ENCODE assay signal across 8 mouse cellular contexts in the genomic region with DNA sequence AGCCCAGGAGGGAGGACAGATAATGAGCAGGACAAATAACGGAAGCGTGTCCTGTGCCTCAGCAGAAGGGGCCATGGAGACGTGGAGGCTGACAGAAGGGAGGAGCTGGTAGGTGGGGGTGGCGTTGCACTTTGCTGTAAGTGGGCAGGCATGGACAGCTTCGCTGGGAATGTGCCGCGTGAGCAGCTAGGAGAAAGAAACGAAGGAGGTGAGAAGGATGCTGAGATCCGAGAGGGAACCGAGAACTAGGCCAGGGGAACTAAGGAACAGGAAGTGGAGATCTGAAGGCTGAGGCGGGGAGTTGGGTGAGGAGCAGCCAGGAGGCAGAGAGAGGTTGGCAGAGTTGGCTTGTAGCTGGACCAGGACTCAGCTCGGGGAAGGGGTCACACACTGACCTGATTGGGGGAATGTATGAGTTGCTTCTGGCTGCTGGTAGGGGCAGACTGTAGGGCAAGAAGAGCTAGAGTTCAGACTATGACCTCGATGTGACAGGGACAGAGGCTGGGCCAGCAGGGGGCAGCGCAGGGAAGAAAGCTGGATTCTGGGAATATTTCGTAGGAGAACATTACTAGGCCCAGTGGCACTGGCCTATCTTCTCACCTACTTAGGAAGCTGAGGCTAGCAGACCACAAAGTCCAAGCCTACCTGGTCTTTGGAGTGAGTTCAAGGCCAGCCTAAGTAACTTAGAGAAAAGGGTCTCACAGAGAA. TPM values are rescaled to one million over a fixed set of nuclear protein-coding genes. Genes with fewer than 3 reads are reported as not detected.
DNase-seq lines count a peak whose midpoint lies in the region; ATAC-seq and TF ChIP-seq lines count a peak whose summit lies in the region.

No protein-coding gene starts in this region.

- H3K27me3 ChIP-seq in lung, postnatal 0 days (replicated peaks; ENCODE audit: insufficient read depth, low read length), result no peaks in the 10 kb centered on the region

- no peaks in the 10 kb centered on the region for H3K4me1 ChIP-seq in lung, postnatal 0 days (ENCODE audit: insufficient read depth, low read depth, low read length)

- H3K9me3 ChIP-seq in lung, postnatal 0 days (ENCODE audit: low read length), result no peaks in the 10 kb centered on the region

- H3K4me3 ChIP-seq in lung, postnatal 0 days (ENCODE audit: low read depth, low read length), result no peak overlapping the region

- 39% methylated on average over 15 of the region's 15 CpGs for WGBS in lung, postnatal 0 days

- peak; percentile 75 for TF ChIP-seq CTCF in lung, postnatal 0 days (IDR thresholded peaks at IDR 0.05)

- TF ChIP-seq EP300 in lung, postnatal 0 days (IDR thresholded peaks at IDR 0.05), result no peak

- no peak overlapping the region for H3K4me2 ChIP-seq in lung, postnatal 0 days (replicated peaks; ENCODE audit: low read depth, low read length)

- intact Hi-C loops in heart, postnatal 10 days (cut with DNase I), result loop anchor here (2.0 kb wide), 2 partner anchors 22 to 72 kb away; a partner anchor contains a TSS

- no peak overlapping the region for H3K27ac ChIP-seq in lung, postnatal 0 days (ENCODE audit: low read length)

- peak; percentile 64 to 71 for DNase-seq in cerebellum, adult 18-20 months
- DNase-seq in cerebellum, adult 11-12 months, result no peak
- peak; percentile 42 for DNase-seq in ovary, postnatal 10 days (ENCODE audit: low spot score)
- DNase-seq in ovary, adult 18-20 months (ENCODE audit: low spot score), result no peak
- peak; percentile 73 to 77 for DNase-seq in cerebellum, postnatal 36 days
- peak; percentile 65 to 84 for DNase-seq in heart, postnatal 10 days
- DNase-seq in lung, postnatal 0 days (ENCODE audit: low spot score), result no peak
- no peak for DNase-seq in layer of hippocampus, adult 8-10 months (ENCODE audit: low spot score in 2 of 2)

- ATAC-seq in lung, postnatal 0 days, result no peak

- H3K36me3 ChIP-seq in lung, postnatal 0 days (ENCODE audit: insufficient read depth, low read length), result no peaks in the 10 kb centered on the region

- no peak overlapping the region for H3K9ac ChIP-seq in lung, postnatal 0 days (replicated peaks; ENCODE audit: low read depth)

RNA-seq across cellular contexts. Expression of a gene that starts 9.9 kb away (rescaled TPM):
- total RNA-seq in heart, postnatal 10 days (2021), result 1 to 10 TPM; 2.5 to 3.0 TPM
- 19.5 and 20.5 TPM in 2 replicates for polyA plus RNA-seq in lung, postnatal 0 days (2015; fragmentation: Nextera tagmentation; extraction: Ambion mirVana)
- total RNA-seq in layer of hippocampus, adult 8-10 months (2022), result 1 to 10 TPM; 4.8 to 9.5 (median 5.4) TPM

RNA-seq across cellular contexts. Expression of a gene that starts 21.6 kb away (rescaled TPM):
- 10 to 100 TPM; 13.2 to 13.9 TPM for total RNA-seq in heart, postnatal 10 days (2021)
- polyA plus RNA-seq in lung, postnatal 0 days (2015; fragmentation: Nextera tagmentation; extraction: Ambion mirVana), result 4.5 and 4.9 TPM in 2 replicates
- total RNA-seq in layer of hippocampus, adult 8-10 months (2022), result 100 to 1,000 TPM; 572 to 623 (median 584) TPM

RNA-seq across cellular contexts. Expression of a gene that starts 28.7 kb away (rescaled TPM):
- 1 to 10 TPM; 2.8 to 5.1 TPM for total RNA-seq in heart, postnatal 10 days (2021)
- polyA plus RNA-seq in lung, postnatal 0 days (2015; fragmentation: Nextera tagmentation; extraction: Ambion mirVana), result 76.1 and 78.1 TPM in 2 replicates
- 1 to 10 TPM in 3 of 4 experiments, not detected in 1; 1.4 to 2.3 (median 1.6) TPM for total RNA-seq in layer of hippocampus, adult 8-10 months (2022)

RNA-seq across cellular contexts. Expression of a gene that starts 46.1 kb away (rescaled TPM):
- 1 to 10 TPM; 3.0 to 4.3 TPM for total RNA-seq in heart, postnatal 10 days (2021)
- polyA plus RNA-seq in lung, postnatal 0 days (2015; fragmentation: Nextera tagmentation; extraction: Ambion mirVana), result 0.20 and 0.27 TPM in 2 replicates
- total RNA-seq in layer of hippocampus, adult 8-10 months (2022), result 10 to 100 TPM; 38.3 to 64.2 (median 55.9) TPM

RNA-seq across cellular contexts. Expression of a gene that starts 48.2 kb away (rescaled TPM):
- 100 to 1,000 TPM; 695 to 726 TPM for total RNA-seq in heart, postnatal 10 days (2021)
- 175 and 211 TPM in 2 replicates for polyA plus RNA-seq in lung, postnatal 0 days (2015; fragmentation: Nextera tagmentation; extraction: Ambion mirVana)
- 100 to 1,000 TPM in 2 of 4 experiments, 10 to 100 TPM in 2; 80.5 to 263 (median 172) TPM for total RNA-seq in layer of hippocampus, adult 8-10 months (2022)

Comparison
In these comparisons a context has a peak if more than half of its experiments do, and no peak if none do; other contexts are left out.
1. DNase-seq: peak in cerebellum, adult 18-20 months (2 of 2), ovary, postnatal 10 days (single experiment), cerebellum, postnatal 36 days (2 of 2) and heart, postnatal 10 days (2 of 2); none in cerebellum, adult 11-12 months (single experiment), ovary, adult 18-20 months (single experiment), lung, postnatal 0 days (single experiment) and layer of hippocampus, adult 8-10 months (0 of 2).
2. RNA of a gene that starts 21.6 kb away (total RNA-seq): 572 to 623 TPM in layer of hippocampus, adult 8-10 months; 13.2 to 13.9 TPM in heart, postnatal 10 days; every median in the first group is over 10 times any median in the second.